Mouse (Mus musculus) forebrain, embryonic 15.5 days (tissue): ENCODE results near the gene Brcc3. TPM values are rescaled to one million over a fixed set of nuclear protein-coding genes. Genes with fewer than 3 reads are reported as not detected.
A peak's percentile ranks its signal among the peaks of the same experiment; 100 is the strongest.

ENCODE experiments used
- ATAC-seq: fragments of 200-750 bp; cut with Nextera tagmentation; replicated peaks from 2 replicates; pipeline ENCODE4 v1.8.0; 2017; ENCODE audit warnings: mild to moderate bottlenecking, moderate TSS enrichment, moderate library complexity
- H3K27ac ChIP-seq: fragments of 300-500 bp; sonication (generic); replicated peaks from 2 replicates; pipeline ENCODE4 v1.5.1; 2015; ENCODE audit warnings: mild to moderate bottlenecking, inconsistent platforms
- H3K27me3 ChIP-seq: fragments of 300-500 bp; sonication (generic); 2 replicates; pipeline ENCODE4 v1.6.1; 2015; ENCODE audit warnings: inconsistent platforms
- H3K36me3 ChIP-seq: fragments of 300-500 bp; sonication (generic); 2 replicates; pipeline ENCODE4 v1.6.1; 2015; ENCODE audit warnings: mild to moderate bottlenecking, inconsistent platforms
- H3K4me1 ChIP-seq: fragments of 300-500 bp; sonication (generic); 2 replicates; pipeline ENCODE4 v1.6.1; 2015; ENCODE audit warnings: inconsistent platforms
- H3K4me2 ChIP-seq: fragments of 300-500 bp; sonication (generic); replicated peaks from 2 replicates; pipeline ENCODE4 v1.6.1; 2015; ENCODE audit warnings: mild to moderate bottlenecking, inconsistent platforms
- H3K4me3 ChIP-seq: fragments of 300-500 bp; sonication (generic); 2 replicates; pipeline ENCODE4 v1.5.1; 2015; ENCODE audit warnings: mild to moderate bottlenecking, inconsistent platforms
- H3K9ac ChIP-seq: fragments of 300-500 bp; sonication (generic); replicated peaks from 2 replicates; pipeline ENCODE4 v1.6.1; 2015; ENCODE audit warnings: mild to moderate bottlenecking, inconsistent platforms
- H3K9me3 ChIP-seq: fragments of 300-500 bp; sonication (generic); 2 replicates; pipeline ENCODE4 v1.6.1; 2016; ENCODE audit warnings: inconsistent platforms
- WGBS: fragments of 180-500 bp; shearing (Covaris S2); methylation state at CpG from one replicate; pipeline ENCODE4 v1.1.7; 2015; ENCODE audit warnings: mixed read lengths; 5-methylcytosine and 5-hydroxymethylcytosine counted together
- polyA plus RNA-seq: library from polyadenylated mRNA; unstranded; fragments of >200 nt; fragmentation: Nextera tagmentation; extraction: Ambion mirVana; gene quantifications from 2 replicates; pipeline ENCODE4 v1.2.1, GENCODE M21; 2015

Gene Brcc3
- polyA plus RNA-seq: 61.0 and 61.5 TPM in 2 replicates

- Histone ChIP-seq H3K4me2 (peak within 1 kb of the TSS; percentile 50), H3K27ac (peak within 1 kb of the TSS; percentile 91), H3K4me3 (peak within 1 kb of the TSS; percentile 59), H3K9ac (peak within 1 kb of the TSS; percentile 62), H3K4me1 (peaks cover 5% of the 10 kb centered on the region; the same call in 1 of the 2 replicates), H3K36me3 (no peaks in the 10 kb centered on the region), H3K27me3 (no peaks in the 10 kb centered on the region), H3K9me3 (no peaks in the 10 kb centered on the region)
- 15% methylated on average over 51 of the region's 52 CpGs for WGBS
- ATAC-seq: peak; percentile 100
Observed at GRCm38 (mm10) chrX:75415936-75416785, at the start of gene Brcc3, which contains the start of the genes Cmc4 and Mtcp1. Brcc3 (plus strand) TSS chrX:75416628. Cmc4 (minus strand) TSS chrX:75416584. Mtcp1 (minus strand) TSS chrX:75416588.

- H3K27me3 ChIP-seq: no peaks in the 10 kb centered on the region
- no peak overlapping the region for H3K4me3 ChIP-seq
- no peak overlapping the region for H3K4me2 ChIP-seq
- no peak overlapping the region for H3K27ac ChIP-seq
- no peak for ATAC-seq
- H3K36me3 ChIP-seq: no peaks in the 10 kb centered on the region
- no peaks in the 10 kb centered on the region for H3K9me3 ChIP-seq
- no peak overlapping the region for H3K9ac ChIP-seq
- H3K4me1 ChIP-seq: no peaks in the 10 kb centered on the region
Observed at GRCm38 (mm10) chrX:75370197-75370596, 46.2 kb upstream of the Brcc3 start.

GRCm38 (mm10) chrX:75372666-75373425, 43.6 kb upstream of the Brcc3 start:
- no peaks in the 10 kb centered on the region for H3K27me3 ChIP-seq
- no peak overlapping the region for H3K4me3 ChIP-seq
- no peak overlapping the region for H3K4me2 ChIP-seq
- H3K27ac ChIP-seq: no peak overlapping the region
- WGBS: 80% methylated on average over 2 of the region's 2 CpGs
- no peaks in the 10 kb centered on the region for H3K36me3 ChIP-seq
- H3K9ac ChIP-seq: no peak overlapping the region
- no peak for ATAC-seq
- H3K4me1 ChIP-seq: no peaks in the 10 kb centered on the region
- H3K9me3 ChIP-seq: no peaks in the 10 kb centered on the region

- Histone ChIP-seq H3K4me3 (no peak overlapping the region), H3K4me2 (no peak overlapping the region), H3K27ac (no peak overlapping the region), H3K36me3 (no peaks in the 10 kb centered on the region), H3K4me1 (no peaks in the 10 kb centered on the region), H3K27me3 (no peaks in the 10 kb centered on the region), H3K9me3 (no peaks in the 10 kb centered on the region), H3K9ac (no peak overlapping the region)
- no peak for ATAC-seq
Observed at GRCm38 (mm10) chrX:75376815-75377214, 39.6 kb upstream of the Brcc3 start.

GRCm38 (mm10) chrX:75381176-75381575, 35.3 kb upstream of the Brcc3 start:
- no peak overlapping the region for H3K4me3 ChIP-seq
- H3K27me3 ChIP-seq: no peaks in the 10 kb centered on the region
- no peak overlapping the region for H3K27ac ChIP-seq
- H3K9ac ChIP-seq: no peak overlapping the region
- H3K36me3 ChIP-seq: no peaks in the 10 kb centered on the region
- no peaks in the 10 kb centered on the region for H3K9me3 ChIP-seq
- WGBS: 95% methylated on average over 1 of the region's 1 CpGs
- H3K4me2 ChIP-seq: no peak overlapping the region
- no peak for ATAC-seq
- H3K4me1 ChIP-seq: no peaks in the 10 kb centered on the region

GRCm38 (mm10) chrX:75381699-75382098, 34.7 kb upstream of the Brcc3 start:
- peak; percentile 39 for ATAC-seq
- Histone ChIP-seq H3K4me2 (peak overlapping the region; percentile 48), H3K4me3 (peak overlapping the region; percentile 51), H3K36me3 (no peaks in the 10 kb centered on the region), H3K27me3 (no peaks in the 10 kb centered on the region), H3K4me1 (no peaks in the 10 kb centered on the region), H3K27ac (no peak overlapping the region), H3K9ac (no peak overlapping the region), H3K9me3 (no peaks in the 10 kb centered on the region)
- 78% methylated on average over 5 of the region's 5 CpGs for WGBS

GRCm38 (mm10) chrX:75382195-75382771, 34.1 kb upstream of the Brcc3 start, which contains the start of the genes Fundc2 and F8:
Fundc2 (plus strand) TSS chrX:75382399.
F8 (minus strand) TSS chrX:75382615.
- Histone ChIP-seq H3K27me3 (no peaks in the 10 kb centered on the region), H3K4me1 (no peaks in the 10 kb centered on the region), H3K9ac (peak within 1 kb of the TSS; percentile 55), H3K4me2 (peak within 1 kb of the TSS; percentile 48), H3K36me3 (no peaks in the 10 kb centered on the region), H3K27ac (peak within 1 kb of the TSS; percentile 53), H3K4me3 (peak within 1 kb of the TSS; percentile 51), H3K9me3 (no peaks in the 10 kb centered on the region)
- peak; percentile 98 for ATAC-seq
- 15% methylated on average over 25 of the region's 25 CpGs for WGBS

- no peaks in the 10 kb centered on the region for H3K4me1 ChIP-seq
- H3K4me2 ChIP-seq: no peak overlapping the region
- H3K9me3 ChIP-seq: no peaks in the 10 kb centered on the region
- H3K9ac ChIP-seq: no peak overlapping the region
- H3K27me3 ChIP-seq: no peaks in the 10 kb centered on the region
- no peak for ATAC-seq
- WGBS: 76% methylated on average over 1 of the region's 1 CpGs
- H3K36me3 ChIP-seq: no peaks in the 10 kb centered on the region
- H3K27ac ChIP-seq: no peak overlapping the region
- H3K4me3 ChIP-seq: no peak overlapping the region
Observed at GRCm38 (mm10) chrX:75399471-75399870, 17.0 kb upstream of the Brcc3 start.

GRCm38 (mm10) chrX:75402668-75403067, 13.8 kb upstream of the Brcc3 start:
- ATAC-seq: no peak
- no peaks in the 10 kb centered on the region for H3K27me3 ChIP-seq
- no peak overlapping the region for H3K27ac ChIP-seq
- H3K4me3 ChIP-seq: no peak overlapping the region
- H3K9me3 ChIP-seq: no peaks in the 10 kb centered on the region
- WGBS: 79% methylated on average over 2 of the region's 2 CpGs
- H3K9ac ChIP-seq: no peak overlapping the region
- H3K4me2 ChIP-seq: no peak overlapping the region
- no peaks in the 10 kb centered on the region for H3K36me3 ChIP-seq
- no peaks in the 10 kb centered on the region for H3K4me1 ChIP-seq

GRCm38 (mm10) chrX:75403350-75403749, 13.1 kb upstream of the Brcc3 start:
- Histone ChIP-seq H3K4me2 (no peak overlapping the region), H3K36me3 (no peaks in the 10 kb centered on the region), H3K27me3 (no peaks in the 10 kb centered on the region), H3K4me3 (no peak overlapping the region), H3K27ac (no peak overlapping the region), H3K9ac (no peak overlapping the region), H3K4me1 (no peaks in the 10 kb centered on the region), H3K9me3 (no peaks in the 10 kb centered on the region)
- ATAC-seq: no peak

- WGBS: 95% methylated on average over 1 of the region's 1 CpGs
Observed at GRCm38 (mm10) chrX:75409711-75410110, 6.7 kb upstream of the Brcc3 start.

GRCm38 (mm10) chrX:75454597-75454996, 38.2 kb downstream of the Brcc3 start:
- no peaks in the 10 kb centered on the region for H3K9me3 ChIP-seq
- H3K4me3 ChIP-seq: no peak overlapping the region
- no peak for ATAC-seq
- H3K4me1 ChIP-seq: no peaks in the 10 kb centered on the region
- H3K36me3 ChIP-seq: peaks cover 17% of the 10 kb centered on the region
- H3K4me2 ChIP-seq: no peak overlapping the region
- no peak overlapping the region for H3K9ac ChIP-seq
- H3K27ac ChIP-seq: no peak overlapping the region
- no peaks in the 10 kb centered on the region for H3K27me3 ChIP-seq
- 87% methylated on average over 1 of the region's 1 CpGs for WGBS

More at GRCm38 (mm10) chrX:75409711-75410110, 6.7 kb upstream of the Brcc3 start:
- Histone ChIP-seq H3K27me3 (no peaks in the 10 kb centered on the region), H3K36me3 (no peaks in the 10 kb centered on the region), H3K4me1 (no peaks in the 10 kb centered on the region), H3K27ac (no peak overlapping the region), H3K4me2 (no peak overlapping the region), H3K4me3 (no peak overlapping the region), H3K9me3 (no peaks in the 10 kb centered on the region), H3K9ac (no peak overlapping the region)
- no peak for ATAC-seq
